Mouse (Mus musculus): ENCODE results near the gene Lrba. TPM values are rescaled to one million over a fixed set of nuclear protein-coding genes. Genes with fewer than 3 reads are reported as not detected.

Lrba gene
- polyA plus RNA-seq (2012; rRNA removed; ENCODE audit: low replicate concordance) = 11.7 and 14.9 TPM in 2 replicates

GRCm38 (mm10) chr3:86224564-86225421 is at the start of gene Lrba:
Gene Lrba, plus strand, starts transcription at chr3:86224680.

GRCm38 (mm10) chr3:86548091-86549015 is 323.9 kb downstream of the Lrba start, which contains the start of gene Mab21l2:
Gene Mab21l2, minus strand, starts transcription at chr3:86548629.

Other genes starting within 250 kb of the Lrba start
- gene Prss48, start 222.2 kb upstream of the Lrba start, polyA plus RNA-seq (2012; rRNA removed; ENCODE audit: low replicate concordance) = not detected in 2 replicates
- gene Rps3a1, start 82.0 kb upstream of the Lrba start, polyA plus RNA-seq (2012; rRNA removed; ENCODE audit: low replicate concordance) = 225 and 507 TPM in 2 replicates